Mouse (Mus musculus): ENCODE measurements around the gene Neurl3. TPM values are rescaled to one million over a fixed set of nuclear protein-coding genes. Genes with fewer than 3 reads are reported as not detected.

Gene Neurl3
- polyA plus RNA-seq, 1 experiment = 0.46 TPM

DNA sequence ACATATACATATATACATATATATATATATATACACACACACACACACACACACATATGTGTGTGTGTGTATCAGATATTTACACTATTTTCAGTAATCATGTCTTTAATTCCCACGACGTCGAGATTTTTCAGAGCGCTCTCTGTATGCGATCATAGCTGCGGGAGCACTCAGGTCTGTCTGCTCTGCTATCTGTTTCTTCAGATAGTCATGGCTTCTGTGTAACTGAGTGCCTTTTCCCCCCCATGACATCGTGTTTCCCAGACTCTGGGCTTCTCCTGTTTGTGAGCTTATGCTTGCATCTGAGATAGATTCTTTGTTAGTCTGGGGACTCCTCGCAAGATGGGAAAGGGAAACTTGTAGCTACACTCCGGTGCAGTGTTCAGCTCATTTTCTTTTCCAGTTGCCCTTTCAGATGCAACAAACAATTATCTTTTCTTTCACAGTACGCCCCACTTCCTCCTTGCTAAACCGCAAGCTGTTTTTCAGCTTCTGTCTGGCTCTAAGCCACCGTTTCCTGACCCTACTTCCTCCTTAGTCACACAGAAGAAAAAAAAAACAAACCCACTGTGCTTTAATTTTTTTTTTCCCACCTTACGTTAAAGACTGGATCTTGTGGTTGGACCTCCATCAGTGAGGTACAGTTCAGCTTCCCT is 10.5 kb downstream of the Neurl3 start:
- Histone ChIP-seq H3K27ac (ENCODE audit: insufficient read depth, low read length) (no peak overlapping the region), H3K4me1 (ENCODE audit: control insufficient read depth, insufficient read depth, low read length) (0 out of 2 replicates have a peak, but pooled peaks cover 2% of the 10 kb centered on the region), H3K4me3 (ENCODE audit: insufficient read depth, low read length) (no peak overlapping the region)
- no peak for TF ChIP-seq CTCF (IDR thresholded peaks at IDR 0.05; ENCODE audit: borderline replicate concordance, insufficient read depth, low read length)
- no peak for TF ChIP-seq POLR2A (IDR thresholded peaks at IDR 0.05; ENCODE audit: low read depth, low read length)

DNA sequence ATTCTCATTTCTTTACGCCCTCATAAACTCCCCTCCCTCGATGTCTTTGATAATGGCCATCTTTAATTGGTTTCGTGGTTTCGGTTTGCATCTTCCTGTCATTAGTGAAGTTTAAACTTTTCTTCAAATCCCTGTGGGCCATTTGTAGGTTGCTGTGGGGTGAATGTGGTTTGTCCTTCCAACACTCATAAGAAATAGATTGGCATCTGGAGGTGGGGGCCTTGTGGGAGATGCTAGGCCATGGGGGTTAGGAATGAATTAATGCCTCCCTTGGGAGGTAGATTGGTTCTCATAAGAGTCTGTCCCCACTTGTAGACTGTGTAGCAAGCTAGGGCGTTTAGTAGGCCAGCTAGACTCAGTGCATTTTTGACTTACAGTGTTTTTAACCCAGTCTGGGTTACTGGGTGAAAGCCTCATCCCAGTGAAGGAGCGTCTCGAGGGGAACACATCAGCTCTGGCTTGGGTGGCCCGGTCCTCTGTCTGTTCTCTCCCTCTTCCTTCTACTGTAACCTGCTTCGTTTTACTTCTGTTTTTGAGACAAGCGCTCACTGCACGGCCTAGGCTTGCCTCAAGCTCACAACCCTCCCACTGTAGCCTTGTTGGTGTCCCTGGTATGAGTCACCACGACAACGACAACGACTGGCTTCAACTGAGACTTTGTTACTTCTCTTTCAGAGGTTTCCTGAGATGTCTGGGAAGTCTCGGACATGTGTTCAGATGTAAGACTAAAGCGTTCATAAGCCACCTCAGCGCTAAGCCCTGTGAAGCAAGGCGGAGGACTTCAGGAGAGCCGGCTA is 12.6 kb downstream of the Neurl3 start:
- Histone ChIP-seq H3K4me3 (ENCODE audit: insufficient read depth, low read length) (no peak overlapping the region), H3K4me1 (ENCODE audit: control insufficient read depth, insufficient read depth, low read length) (0 out of 2 replicates have a peak, but pooled peaks cover 2% of the 10 kb centered on the region), H3K27ac (ENCODE audit: insufficient read depth, low read length) (no peak overlapping the region)
- no peak for TF ChIP-seq CTCF (IDR thresholded peaks at IDR 0.05; ENCODE audit: borderline replicate concordance, insufficient read depth, low read length)
- no peak for TF ChIP-seq POLR2A (IDR thresholded peaks at IDR 0.05; ENCODE audit: low read depth, low read length)

DNA sequence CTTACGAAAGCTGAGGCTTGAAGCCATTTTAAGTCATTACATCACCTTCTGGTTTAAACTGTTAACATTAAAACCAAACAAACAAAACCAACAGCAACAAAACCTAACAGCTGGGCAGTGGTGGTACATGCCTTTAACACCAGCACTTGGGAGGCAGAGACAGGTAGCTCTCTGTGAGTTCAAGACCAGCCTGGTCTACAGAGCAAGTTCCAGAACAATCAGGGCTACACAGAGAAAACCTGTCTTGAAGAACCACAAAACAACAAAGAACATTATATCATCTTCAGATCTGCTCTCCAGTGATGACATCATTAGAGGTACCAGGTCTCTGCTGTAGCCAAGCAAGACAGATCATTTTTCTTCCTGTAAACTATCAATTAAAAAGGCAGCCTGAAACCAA is 14.1 kb downstream of the Neurl3 start:
- H3K4me1 ChIP-seq (ENCODE audit: control insufficient read depth, insufficient read depth, low read length) = 0 out of 2 replicates have a peak, but pooled peaks cover 2% of the 10 kb centered on the region
- TF ChIP-seq POLR2A (IDR thresholded peaks at IDR 0.05; ENCODE audit: low read depth, low read length) (no peak), CTCF (IDR thresholded peaks at IDR 0.05; ENCODE audit: borderline replicate concordance, insufficient read depth, low read length) (no peak)
- no peak overlapping the region for H3K27ac ChIP-seq (ENCODE audit: insufficient read depth, low read length)
- no peak overlapping the region for H3K4me3 ChIP-seq (ENCODE audit: insufficient read depth, low read length)

DNA sequence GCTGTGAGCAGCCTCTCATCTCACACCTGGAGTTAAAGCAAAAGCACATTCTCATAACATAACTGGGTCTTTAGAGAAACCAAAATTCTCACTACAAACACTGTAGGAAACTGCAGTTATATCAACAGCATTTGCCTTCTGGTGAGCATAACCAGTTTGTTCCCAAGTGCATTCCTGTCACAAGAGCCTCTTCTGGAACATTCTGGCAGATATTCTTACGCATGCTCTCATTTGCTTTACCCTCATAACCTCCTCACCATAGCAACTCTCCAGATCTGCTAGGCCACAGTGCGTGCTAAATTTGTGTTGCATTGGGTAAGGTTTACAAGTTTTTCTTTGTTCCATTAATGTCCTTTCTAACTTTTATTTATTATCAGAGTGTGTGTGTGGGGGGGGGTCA is 15.2 kb downstream of the Neurl3 start:
- no peak overlapping the region for H3K27ac ChIP-seq (ENCODE audit: insufficient read depth, low read length)
- 0 out of 2 replicates have a peak, but pooled peaks cover 2% of the 10 kb centered on the region for H3K4me1 ChIP-seq (ENCODE audit: control insufficient read depth, insufficient read depth, low read length)
- TF ChIP-seq POLR2A (IDR thresholded peaks at IDR 0.05; ENCODE audit: low read depth, low read length) (no peak), CTCF (IDR thresholded peaks at IDR 0.05; ENCODE audit: borderline replicate concordance, insufficient read depth, low read length) (no peak)

DNA sequence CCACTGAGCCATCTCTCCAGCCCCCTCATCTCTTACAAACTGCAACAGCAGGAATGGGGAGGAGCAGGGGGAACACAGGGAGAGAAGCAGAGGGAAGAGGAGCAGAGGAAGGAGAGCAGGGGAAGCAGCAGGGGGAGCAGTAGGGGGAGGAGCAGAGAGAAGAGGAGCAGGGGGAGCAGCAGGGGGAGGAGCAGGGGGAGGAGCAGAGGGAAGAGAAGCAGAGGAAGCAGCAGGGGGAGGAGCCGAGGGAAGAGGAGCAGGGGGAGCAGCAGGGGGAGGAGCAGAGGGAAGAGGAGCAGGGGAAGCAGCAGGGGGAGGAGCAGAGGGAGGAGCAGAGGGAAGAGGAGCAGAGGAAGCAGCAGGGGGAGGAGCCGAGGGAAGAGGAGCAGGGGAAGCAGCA is 15.8 kb downstream of the Neurl3 start:
- no peaks in the 10 kb centered on the region for H3K4me1 ChIP-seq (ENCODE audit: control insufficient read depth, insufficient read depth, low read length)
- H3K4me3 ChIP-seq (ENCODE audit: insufficient read depth, low read length) = no peak overlapping the region
- TF ChIP-seq POLR2A (IDR thresholded peaks at IDR 0.05; ENCODE audit: low read depth, low read length) = no peak
- no peak for TF ChIP-seq CTCF (IDR thresholded peaks at IDR 0.05; ENCODE audit: borderline replicate concordance, insufficient read depth, low read length)
- no peak overlapping the region for H3K27ac ChIP-seq (ENCODE audit: insufficient read depth, low read length)

More for the DNA sequence above, 15.2 kb downstream of the Neurl3 start:
- no peak overlapping the region for H3K4me3 ChIP-seq (ENCODE audit: insufficient read depth, low read length)

DNA sequence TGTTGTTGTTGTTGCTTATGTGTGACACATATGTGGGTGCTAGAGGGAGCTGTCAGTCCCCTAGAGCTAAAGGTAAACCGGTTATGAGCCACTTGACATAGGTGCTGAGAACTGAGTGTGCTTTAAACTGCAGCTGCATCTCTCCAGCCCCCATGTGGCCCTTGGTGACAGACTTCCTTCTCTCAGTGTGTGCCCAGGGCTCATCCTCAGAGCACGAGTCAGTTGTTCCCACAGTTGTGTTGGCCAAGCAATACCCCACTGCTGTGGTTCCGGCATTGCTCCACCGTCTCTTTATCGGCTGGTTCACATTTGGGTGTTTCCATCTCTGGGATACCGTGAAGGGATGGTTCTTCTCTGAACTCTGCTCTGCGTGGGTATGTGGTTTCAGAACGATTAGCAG is 17.2 kb downstream of the Neurl3 start:
- H3K4me1 ChIP-seq (ENCODE audit: control insufficient read depth, insufficient read depth, low read length) = no peaks in the 10 kb centered on the region
- TF ChIP-seq CTCF (IDR thresholded peaks at IDR 0.05; ENCODE audit: borderline replicate concordance, insufficient read depth, low read length) = no peak
- no peak for TF ChIP-seq POLR2A (IDR thresholded peaks at IDR 0.05; ENCODE audit: low read depth, low read length)
- H3K4me3 ChIP-seq (ENCODE audit: insufficient read depth, low read length) = no peak overlapping the region
- H3K27ac ChIP-seq (ENCODE audit: insufficient read depth, low read length) = no peak overlapping the region

DNA sequence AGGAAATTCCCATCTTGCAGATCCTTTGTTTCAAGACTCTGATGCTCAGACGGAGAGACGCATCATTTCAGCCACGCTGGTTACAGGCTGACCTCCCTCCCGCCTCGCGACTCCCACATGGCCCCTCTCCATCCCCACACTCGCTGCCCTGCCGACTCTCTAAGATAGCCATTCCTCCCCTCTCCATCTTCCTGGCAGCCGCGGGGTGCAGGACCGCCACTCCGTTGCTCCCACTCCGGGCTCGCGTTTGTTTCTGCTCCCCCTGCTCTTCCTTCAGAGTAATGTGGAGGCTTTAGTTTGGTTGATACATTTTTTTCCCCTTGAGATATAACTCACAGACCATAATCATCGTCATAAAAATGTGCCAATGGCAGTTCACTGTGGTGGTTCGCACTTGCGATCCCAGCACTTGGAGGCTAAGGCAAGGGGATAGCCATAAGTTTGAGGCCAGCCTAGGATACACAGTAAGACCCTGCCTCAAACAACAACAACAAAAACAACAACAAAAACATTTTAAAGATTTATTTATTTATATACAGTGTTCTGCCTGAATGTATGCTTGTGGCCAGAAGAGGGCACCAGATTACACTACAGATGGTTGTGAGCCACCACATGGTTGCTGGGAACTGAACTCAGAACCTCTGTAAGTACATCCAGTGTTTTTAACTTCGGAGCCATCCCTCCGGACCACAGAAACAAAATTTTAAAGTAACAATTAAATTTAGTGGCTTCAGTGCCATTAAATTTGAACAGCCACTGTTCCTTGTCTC is 18.4 kb downstream of the Neurl3 start:
- Histone ChIP-seq H3K4me1 (ENCODE audit: control insufficient read depth, insufficient read depth, low read length) (no peaks in the 10 kb centered on the region), H3K27ac (ENCODE audit: insufficient read depth, low read length) (no peak overlapping the region), H3K4me3 (ENCODE audit: insufficient read depth, low read length) (no peak overlapping the region)
- TF ChIP-seq POLR2A (IDR thresholded peaks at IDR 0.05; ENCODE audit: low read depth, low read length) = no peak
- TF ChIP-seq CTCF (IDR thresholded peaks at IDR 0.05; ENCODE audit: borderline replicate concordance, insufficient read depth, low read length) = no peak

DNA sequence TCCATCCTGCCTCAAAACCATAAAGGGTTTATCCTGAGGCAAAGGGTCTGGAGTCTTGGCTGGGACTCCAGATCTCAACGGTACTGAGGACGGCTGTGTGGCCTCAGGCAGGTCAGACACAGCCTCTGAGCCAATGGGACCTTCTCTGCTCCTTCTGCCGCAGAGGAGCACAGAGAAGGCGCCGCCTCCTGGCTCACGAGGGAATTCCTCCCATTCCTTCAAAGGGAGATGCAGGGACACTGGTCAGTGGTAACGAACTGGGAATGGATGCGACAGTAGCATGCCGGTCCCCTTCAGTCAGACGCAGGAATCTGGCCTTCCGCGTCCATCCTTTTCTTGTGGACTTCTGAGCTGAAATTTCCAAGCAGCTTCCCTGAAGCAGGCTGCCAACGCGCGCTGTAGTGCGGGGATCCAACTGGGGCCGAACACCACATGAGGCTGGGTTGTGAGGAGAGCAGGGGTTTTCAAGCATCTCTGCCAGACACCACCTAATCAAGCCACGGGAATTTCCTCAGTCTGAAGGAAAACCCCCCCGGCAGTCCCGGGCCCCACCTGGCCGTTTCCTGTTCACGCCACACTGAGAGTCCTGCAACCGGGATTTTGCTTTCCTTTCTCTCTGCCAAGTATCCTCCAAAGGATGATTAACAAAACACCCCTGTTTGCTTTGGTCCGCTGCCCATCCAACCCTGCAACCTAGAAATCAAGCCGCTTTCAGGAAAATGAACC is 19.7 kb downstream of the Neurl3 start:
- Histone ChIP-seq H3K27ac (ENCODE audit: insufficient read depth, low read length) (no peak overlapping the region), H3K4me3 (ENCODE audit: insufficient read depth, low read length) (0 out of 2 replicates have a peak overlapping the region, but pooled peaks have one; percentile 1), H3K4me1 (ENCODE audit: control insufficient read depth, insufficient read depth, low read length) (no peaks in the 10 kb centered on the region)
- TF ChIP-seq CTCF (IDR thresholded peaks at IDR 0.05; ENCODE audit: borderline replicate concordance, insufficient read depth, low read length) (peak; percentile 70; the same call in 1 of the 2 replicates), POLR2A (IDR thresholded peaks at IDR 0.05; ENCODE audit: low read depth, low read length) (no peak)

DNA sequence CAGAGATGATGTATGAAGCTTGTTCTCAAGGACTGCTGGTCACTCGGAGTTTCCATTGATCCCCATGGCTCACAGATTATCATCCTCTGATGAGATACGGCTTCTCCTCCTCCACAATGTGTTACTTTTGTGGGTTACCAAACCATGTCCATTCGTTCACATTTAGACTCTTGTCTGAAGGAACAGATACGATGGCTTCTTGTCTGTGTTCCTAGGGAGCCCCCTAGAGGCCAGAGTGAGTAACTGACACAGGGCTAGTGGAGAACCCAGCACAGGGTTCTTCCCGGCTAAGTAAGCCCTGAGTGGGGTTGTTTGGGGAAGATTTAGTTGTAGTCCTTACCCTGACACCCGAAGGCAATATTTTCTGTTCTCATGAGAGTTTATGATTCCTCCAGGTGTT is 21.7 kb downstream of the Neurl3 start:
- Histone ChIP-seq H3K4me3 (ENCODE audit: insufficient read depth, low read length) (no peak overlapping the region), H3K27ac (ENCODE audit: insufficient read depth, low read length) (no peak overlapping the region), H3K4me1 (ENCODE audit: control insufficient read depth, insufficient read depth, low read length) (no peaks in the 10 kb centered on the region)
- TF ChIP-seq POLR2A (IDR thresholded peaks at IDR 0.05; ENCODE audit: low read depth, low read length) = no peak
- TF ChIP-seq CTCF (IDR thresholded peaks at IDR 0.05; ENCODE audit: borderline replicate concordance, insufficient read depth, low read length) = no peak
